Comparison of ENCODE assay signal across 16 mouse cellular contexts in the genomic region with DNA sequence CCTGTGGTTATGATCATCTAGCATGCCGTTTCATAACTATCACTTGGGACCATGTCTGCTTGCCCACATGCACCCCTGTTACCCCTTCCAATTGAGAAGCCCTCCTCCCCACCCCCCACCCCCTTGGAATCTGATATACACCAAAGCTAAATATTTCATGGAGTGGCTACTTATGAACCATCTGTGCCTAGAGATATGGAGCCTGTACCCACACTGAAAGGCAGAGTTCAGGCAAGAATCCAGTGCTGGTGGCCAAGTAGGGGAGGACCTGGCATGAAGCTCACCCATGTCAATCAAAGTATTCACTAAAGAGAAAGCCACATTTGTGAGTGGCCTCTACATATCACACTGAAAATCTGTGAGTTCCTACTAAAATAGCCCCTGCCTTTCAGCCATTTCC. TPM values are rescaled to one million over a fixed set of nuclear protein-coding genes. Genes with fewer than 3 reads are reported as not detected.
DNase-seq lines count a peak whose midpoint lies in the region; ATAC-seq and TF ChIP-seq lines count a peak whose summit lies in the region.
"Had no signal": no experiment of that assay in that cellular context is flagged by ENCODE, and none has a peak within 500 bp of the region (broad histone marks: within the 10 kb centered on the region; RNA-seq: fewer than 3 reads in every experiment).

No protein-coding gene starts in this region.

- no peak; a peak in 2 of 4 replicates for TF ChIP-seq EP300 in MEL (IDR thresholded peaks at IDR 0.05; ENCODE audit: low read depth in 1 of 2, low read length in 2 of 2)

- no peaks in the 10 kb centered on the region for H3K79me2 ChIP-seq in MEL (ENCODE audit: control insufficient read depth, insufficient read depth, low read length, poor library complexity)

- H3K9ac ChIP-seq in hindbrain, embryonic 13.5 days, result no peak overlapping the region
- no peak overlapping the region for H3K9ac ChIP-seq in hindbrain, embryonic 16.5 days (ENCODE audit: low read depth, low read length)
- no peak overlapping the region for H3K9ac ChIP-seq in MEL (ENCODE audit: control insufficient read depth, low read depth, low read length, poor library complexity, severe bottlenecking)
- H3K9ac ChIP-seq in liver, embryonic 15.5 days, result peak overlapping the region; percentile 15; the same call in 1 of the 2 replicates
- H3K9ac ChIP-seq: heart, embryonic 12.5 days; lung, embryonic 15.5 days; midbrain, embryonic 13.5 days; neural tube, embryonic 12.5 days had no signal

- DNase-seq in cerebellum, postnatal 14 days, result peak; percentile 38 to 45
- no peak for DNase-seq in cerebellum, adult 8-10 months
- peak; percentile 25 for DNase-seq in MEL (ENCODE audit: low read depth, low spot score)
- no peak for DNase-seq in right cerebral cortex, adult 18-20 months
- DNase-seq: B cell, adult 2 months had no signal

- 67% methylated on average over 1 of the region's 1 CpGs for WGBS in hindbrain, embryonic 13.5 days
- 91% methylated on average over 1 of the region's 1 CpGs for WGBS in hindbrain, embryonic 16.5 days
- 33% methylated on average over 1 of the region's 1 CpGs for WGBS in liver, embryonic 15.5 days (ENCODE audit: insufficient replicate concordance)

- no peak for TF ChIP-seq CTCF in MEL (IDR thresholded peaks at IDR 0.05 in 2 of 3, conservative IDR thresholded peaks at IDR 0.05 in 1 of 3; ENCODE audit: control insufficient read depth in 1 of 3, insufficient read depth in 1 of 3, low read depth in 2 of 3, low read length in 3 of 3, poor library complexity in 1 of 3, severe bottlenecking in 1 of 3)

- no peaks in the 10 kb centered on the region for H3K9me3 ChIP-seq in hindbrain, embryonic 13.5 days
- H3K9me3 ChIP-seq in hindbrain, embryonic 16.5 days (ENCODE audit: control insufficient read depth, low read length), result no peaks in the 10 kb centered on the region
- no peaks in the 10 kb centered on the region for H3K9me3 ChIP-seq in MEL (replicated peaks; ENCODE audit: insufficient read depth, low read length)
- no peaks in the 10 kb centered on the region for H3K9me3 ChIP-seq in liver, embryonic 15.5 days (replicated peaks)
- H3K9me3 ChIP-seq: heart, embryonic 12.5 days; lung, embryonic 15.5 days; midbrain, embryonic 13.5 days; neural tube, embryonic 12.5 days had no signal

- no peak for TF ChIP-seq POLR2A in MEL (IDR thresholded peaks at IDR 0.05; ENCODE audit: control insufficient read depth in 1 of 2, insufficient read depth in 1 of 2, low read depth in 1 of 2, low read length in 2 of 2, poor library complexity in 1 of 2)

- H3K27me3 ChIP-seq in hindbrain, embryonic 13.5 days, result no peaks in the 10 kb centered on the region
- H3K27me3 ChIP-seq in hindbrain, embryonic 16.5 days (replicated peaks; ENCODE audit: control insufficient read depth, insufficient read depth, low read length), result no peaks in the 10 kb centered on the region
- H3K27me3 ChIP-seq in MEL (ENCODE audit: control insufficient read depth in 1 of 2, insufficient read depth in 2 of 2, low read length in 2 of 2), result peaks cover 0 to 2% of the 10 kb centered on the region in 2 experiments; a peak in 1 of 4 replicates
- H3K27me3 ChIP-seq in liver, embryonic 15.5 days, result peaks cover 41% of the 10 kb centered on the region
- H3K27me3 ChIP-seq: heart, embryonic 12.5 days; lung, embryonic 15.5 days; midbrain, embryonic 13.5 days; neural tube, embryonic 12.5 days had no signal

- H3K4me3 ChIP-seq in hindbrain, embryonic 13.5 days, result no peak overlapping the region
- H3K4me3 ChIP-seq in hindbrain, embryonic 16.5 days (ENCODE audit: low read length), result no peak overlapping the region
- no peak overlapping the region for H3K4me3 ChIP-seq in MEL (ENCODE audit: control insufficient read depth in 1 of 2, insufficient read depth in 1 of 2, low read depth in 2 of 2, low read length in 2 of 2)
- H3K4me3 ChIP-seq in liver, embryonic 15.5 days (replicated peaks), result no peak overlapping the region
- H3K4me3 ChIP-seq: heart, embryonic 12.5 days; lung, embryonic 15.5 days; midbrain, embryonic 13.5 days; neural tube, embryonic 12.5 days had no signal

- no peaks in the 10 kb centered on the region for H3K4me1 ChIP-seq in hindbrain, embryonic 13.5 days (replicated peaks)
- H3K4me1 ChIP-seq in hindbrain, embryonic 16.5 days (ENCODE audit: control insufficient read depth, insufficient read depth, low read depth, low read length), result no peaks in the 10 kb centered on the region; the same call in 1 of the 2 replicates
- peaks cover 4 to 10% of the 10 kb centered on the region in 2 experiments; a peak in 3 of 4 replicates for H3K4me1 ChIP-seq in MEL (ENCODE audit: control insufficient read depth in 1 of 2, insufficient read depth in 2 of 2, low read length in 2 of 2)
- peaks cover 37% of the 10 kb centered on the region for H3K4me1 ChIP-seq in liver, embryonic 15.5 days (replicated peaks)
- H3K4me1 ChIP-seq: midbrain, embryonic 13.5 days; neural tube, embryonic 12.5 days had no signal

- ATAC-seq in hindbrain, embryonic 13.5 days (ENCODE audit: low FRiP score), result no peak
- ATAC-seq in hindbrain, embryonic 16.5 days, result no peak
- ATAC-seq in liver, embryonic 15.5 days (ENCODE audit: insufficient read depth), result peak; percentile 29; the same call in 1 of the 2 replicates
- no peak for ATAC-seq in erythroid progenitor cell, adult 5-6 weeks (replicated peaks; ENCODE audit: low FRiP score, poor library complexity, severe bottlenecking)
- ATAC-seq: midbrain, embryonic 13.5 days had no signal

- no peak for TF ChIP-seq RAD21 in MEL (IDR thresholded peaks at IDR 0.05; ENCODE audit: low read depth, low read length)

- H3K27ac ChIP-seq in hindbrain, embryonic 13.5 days, result 0 out of 2 replicates have a peak overlapping the region, but pooled peaks have one; percentile 8
- H3K27ac ChIP-seq in hindbrain, embryonic 16.5 days (ENCODE audit: low read depth, low read length), result no peak overlapping the region
- H3K27ac ChIP-seq in MEL (ENCODE audit: control insufficient read depth, low read depth, low read length), result no peak overlapping the region
- H3K27ac ChIP-seq in liver, embryonic 15.5 days (replicated peaks), result 0 out of 2 replicates have a peak overlapping the region, but pooled peaks have one; percentile 53
- H3K27ac ChIP-seq: lung, embryonic 15.5 days; midbrain, embryonic 13.5 days; neural tube, embryonic 12.5 days had no signal

- no peaks in the 10 kb centered on the region for H3K36me3 ChIP-seq in hindbrain, embryonic 13.5 days
- H3K36me3 ChIP-seq in hindbrain, embryonic 16.5 days (ENCODE audit: control insufficient read depth, insufficient read depth, low read length), result no peaks in the 10 kb centered on the region
- peaks cover 0 to 15% of the 10 kb centered on the region in 2 experiments; a peak in 2 of 4 replicates for H3K36me3 ChIP-seq in MEL (ENCODE audit: control insufficient read depth in 1 of 2, insufficient read depth in 2 of 2, low read length in 2 of 2)
- H3K36me3 ChIP-seq in liver, embryonic 15.5 days (replicated peaks), result no peaks in the 10 kb centered on the region
- H3K36me3 ChIP-seq: heart, embryonic 12.5 days; lung, embryonic 15.5 days; midbrain, embryonic 13.5 days; neural tube, embryonic 12.5 days had no signal

- H3K4me2 ChIP-seq in hindbrain, embryonic 13.5 days, result no peak overlapping the region
- no peak overlapping the region for H3K4me2 ChIP-seq in hindbrain, embryonic 16.5 days (ENCODE audit: low read length)
- peak overlapping the region; percentile 47 for H3K4me2 ChIP-seq in liver, embryonic 15.5 days
- H3K4me2 ChIP-seq: heart, embryonic 12.5 days; lung, embryonic 15.5 days; midbrain, embryonic 13.5 days; neural tube, embryonic 12.5 days had no signal

TF ChIP-seq in MEL, 35 proteins besides CTCF, POLR2A, EP300 and RAD21:
- TF ChIP-seq KAT2A (conservative IDR thresholded peaks at IDR 0.05; ENCODE audit: low read depth, low read length) (no peak), TBP (IDR thresholded peaks at IDR 0.05; ENCODE audit: low read depth, low read length) (no peak), SMC3 (IDR thresholded peaks at IDR 0.05; ENCODE audit: low read depth, low read length) (no peak), MYC (IDR thresholded peaks at IDR 0.05; ENCODE audit: low read depth, low read length) (no peak), USF1 (IDR thresholded peaks at IDR 0.05; ENCODE audit: low read depth, low read length) (no peak), NRF1 (IDR thresholded peaks at IDR 0.05; ENCODE audit: insufficient read depth, low read depth, low read length, poor library complexity, severe bottlenecking) (no peak), TAL1 (IDR thresholded peaks at IDR 0.05; ENCODE audit: low read length) (no peak), TCF12 (IDR thresholded peaks at IDR 0.05; ENCODE audit: low read depth, low read length) (no peak), ETS1 (IDR thresholded peaks at IDR 0.05; ENCODE audit: low read depth, low read length) (no peak), SIN3A (IDR thresholded peaks at IDR 0.05; ENCODE audit: low read length) (no peak), MEF2A (IDR thresholded peaks at IDR 0.05; ENCODE audit: extremely low read depth, insufficient replicate concordance, low read depth, low read length, poor library complexity, severe bottlenecking) (no peak), USF2 (IDR thresholded peaks at IDR 0.05; ENCODE audit: borderline replicate concordance in 1 of 2, insufficient read depth in 1 of 2, low read depth in 1 of 2, low read length in 2 of 2) (no peak)
TF ChIP-seq in MEL: peak in this region for 0.

RNA-seq across cellular contexts. Expression of a gene that starts 11.8 kb away (rescaled TPM):
- polyA plus RNA-seq in hindbrain, embryonic 13.5 days (2015; fragmentation: Nextera tagmentation; extraction: Ambion mirVana), result 17.2 and 20.3 TPM in 2 replicates
- 22.7 and 26.9 TPM in 2 replicates for polyA plus RNA-seq in hindbrain, embryonic 16.5 days (2015; fragmentation: Nextera tagmentation; extraction: Ambion mirVana)
- total RNA-seq in MEL (2012; rRNA removed), result 16.2 and 19.8 TPM in 2 replicates
- polyA plus RNA-seq in MEL (2012; ENCODE audit: insufficient read depth in 1 of 2, insufficient read length in 2 of 2, low read depth in 1 of 2, low replicate concordance in 2 of 2, missing spikeins in 1 of 2), result 10 to 100 TPM in 1 of 2 experiments, not detected in 1; 41.6 TPM
- polyA plus RNA-seq in liver, embryonic 15.5 days (2015; fragmentation: Nextera tagmentation; extraction: Ambion mirVana), result 20.3 and 22.0 TPM in 2 replicates
- total RNA-seq in erythroid progenitor cell, adult 5-6 weeks (2015; ENCODE audit: low replicate concordance), result 90.5 and 137 TPM in 2 replicates
- total RNA-seq in erythroid progenitor cell, adult 5-6 weeks (2017; ENCODE audit: low replicate concordance), result 85.2 and 107 TPM in 2 replicates

RNA-seq across cellular contexts. Expression of a gene that starts 44.3 kb away (rescaled TPM):
- polyA plus RNA-seq in hindbrain, embryonic 13.5 days (2015; fragmentation: Nextera tagmentation; extraction: Ambion mirVana), result not detected in 2 replicates
- polyA plus RNA-seq in hindbrain, embryonic 16.5 days (2015; fragmentation: Nextera tagmentation; extraction: Ambion mirVana), result 0.15 TPM in 1 of 2 replicates, not detected in the other
- total RNA-seq in MEL (2012; rRNA removed), result 0.29 and 0.58 TPM in 2 replicates
- under 1 TPM in 1 of 2 experiments, not detected in 1; 0.25 TPM for polyA plus RNA-seq in MEL (2012; ENCODE audit: insufficient read depth in 1 of 2, insufficient read length in 2 of 2, low read depth in 1 of 2, low replicate concordance in 2 of 2, missing spikeins in 1 of 2)
- 1.4 and 2.1 TPM in 2 replicates for polyA plus RNA-seq in liver, embryonic 15.5 days (2015; fragmentation: Nextera tagmentation; extraction: Ambion mirVana)
- total RNA-seq in erythroid progenitor cell, adult 5-6 weeks (2015; ENCODE audit: low replicate concordance), result 2.5 TPM in 1 of 2 replicates, not detected in the other
- total RNA-seq in erythroid progenitor cell, adult 5-6 weeks (2017; ENCODE audit: low replicate concordance), result 1.3 TPM in 1 of 2 replicates, not detected in the other
- total RNA-seq: left cerebral cortex, postnatal 10 days had no signal
- polyA plus RNA-seq: large intestine, adult 2 months; midbrain, embryonic 13.5 days; neural tube, embryonic 12.5 days; thymus, postnatal 0 days had no signal

Comparison
In these comparisons a context has a peak if more than half of its experiments do, and no peak if none do; other contexts are left out.
1. DNase-seq: peak in cerebellum, postnatal 14 days (2 of 2) and MEL (single experiment); none in cerebellum, adult 8-10 months (single experiment) and right cerebral cortex, adult 18-20 months (single experiment).
2. H3K27ac ChIP-seq: peak in hindbrain, embryonic 13.5 days (single experiment) and liver, embryonic 15.5 days (single experiment); none in hindbrain, embryonic 16.5 days (single experiment) and MEL (single experiment).